Mouse (Mus musculus): Measurements from ENCODE around the gene Olfr60.

The Olfr60 gene

DNA sequence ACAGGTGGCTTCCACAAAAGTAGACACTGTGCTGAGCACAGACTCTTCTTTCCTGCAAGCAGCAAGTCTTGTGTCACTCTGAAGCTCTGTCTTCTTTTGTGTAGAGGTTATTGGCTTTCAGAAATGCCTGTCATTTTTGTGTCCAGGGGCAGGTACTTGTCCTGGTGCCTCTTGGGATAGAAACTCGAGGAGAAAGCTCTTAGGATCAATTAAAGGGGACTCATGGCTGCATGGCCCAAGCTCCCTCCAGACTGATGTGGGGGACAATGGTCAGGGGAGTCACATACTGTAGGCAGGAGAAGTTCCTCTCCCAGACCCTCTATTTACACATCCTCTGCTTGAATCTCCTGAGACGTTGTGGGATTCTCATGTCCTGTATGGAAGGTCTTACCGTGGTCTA is at the start of gene Olfr60:
TSS of gene Olfr60 (minus strand) at position 101 of the 400 bp plus-strand sequence.
- no peak for DNase-seq (ENCODE audit: low spot score in 2 of 2)

- no peak for DNase-seq (ENCODE audit: low spot score in 2 of 2)
Measured at GRCm38 (mm10) chr7:140402818-140403217, 41.3 kb upstream of the Olfr60 start, which contains the start of gene Olfr531. Gene Olfr531, minus strand, starts transcription at chr7:140402918.

DNA sequence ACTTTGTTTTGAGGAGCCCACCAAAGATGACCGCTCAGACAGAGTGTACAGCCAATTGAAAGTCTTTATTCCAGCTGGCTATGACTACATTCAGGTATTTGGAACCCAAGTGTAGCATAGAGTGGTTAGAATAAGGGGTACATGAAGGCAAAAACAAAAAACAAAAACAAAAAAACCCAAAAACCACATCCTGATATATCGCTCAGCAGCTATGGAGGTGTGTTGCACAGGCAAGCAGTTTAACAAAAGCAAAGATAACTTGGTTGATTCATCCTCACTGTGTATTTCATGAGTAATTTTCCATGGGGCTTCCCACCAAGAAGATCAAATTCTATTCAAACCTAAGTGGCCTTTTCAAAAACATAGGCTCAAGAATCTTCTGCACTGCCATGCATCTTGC is 15.4 kb upstream of the Olfr60 start:
- DNase-seq (ENCODE audit: low spot score in 2 of 2), result no peak

DNA sequence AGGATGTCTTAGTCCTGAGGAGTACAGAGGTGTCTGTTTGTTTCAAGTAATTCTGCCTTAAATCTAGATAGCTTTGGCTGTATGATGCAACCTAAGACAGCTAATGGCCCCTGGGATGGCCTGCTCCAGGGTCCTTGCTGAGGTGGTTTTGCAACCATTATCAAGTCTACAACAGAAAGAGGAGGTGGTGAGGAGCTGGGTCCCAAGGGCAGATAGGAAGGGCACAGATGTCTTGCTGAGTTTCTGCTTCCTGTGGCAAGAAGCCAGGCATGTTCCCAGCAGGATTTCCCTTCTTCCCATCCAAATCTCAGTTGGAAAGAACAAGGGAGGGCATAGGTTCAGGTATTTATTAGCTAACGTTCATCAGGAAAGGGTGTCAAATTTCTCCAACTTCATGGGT is 14.8 kb upstream of the Olfr60 start, which contains the start of gene Olfr530:
TSS of gene Olfr530 (minus strand) at position 101 of the 400 bp plus-strand sequence.
- no peak for DNase-seq (ENCODE audit: low spot score in 2 of 2)

DNA sequence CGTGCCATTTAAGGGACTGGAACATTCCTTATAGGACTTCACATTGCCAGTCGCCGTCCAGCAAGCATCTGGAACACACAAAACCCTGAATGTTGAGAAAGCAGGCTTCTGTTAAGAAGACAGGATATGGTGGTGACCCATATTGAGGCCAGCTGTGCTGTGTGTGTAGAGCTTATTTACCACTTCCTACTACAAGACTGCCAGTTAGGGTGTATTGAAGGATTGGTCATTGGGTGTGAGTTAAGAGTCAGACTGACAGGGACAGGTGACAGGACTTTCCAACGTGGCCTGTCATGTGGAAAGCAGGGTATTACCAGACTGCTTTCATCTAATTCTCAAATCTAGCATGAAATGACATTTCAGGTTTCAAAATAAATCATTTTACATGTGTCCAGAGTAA is 12.8 kb upstream of the Olfr60 start:
- DNase-seq (ENCODE audit: low spot score in 2 of 2), result no peak

DNA sequence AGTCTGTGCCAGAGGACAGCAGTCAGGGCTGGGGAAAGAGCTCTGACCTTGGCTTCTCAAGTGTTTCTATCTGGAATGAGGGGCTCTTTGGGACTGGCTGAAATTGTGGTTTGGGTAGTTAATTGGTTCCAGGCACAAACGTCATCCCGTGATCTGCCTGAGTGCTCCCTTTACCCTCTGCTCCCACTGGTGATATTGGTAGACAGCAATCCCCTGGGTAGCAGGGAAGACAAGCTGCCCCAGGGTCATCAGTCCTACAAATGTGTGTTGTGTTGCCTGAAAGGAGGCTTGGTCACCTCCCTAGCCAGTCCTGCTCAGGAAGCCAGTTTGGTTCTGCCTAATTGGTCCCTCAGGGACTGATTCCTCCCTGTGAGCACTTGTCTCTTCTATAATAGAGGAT is 27.8 kb downstream of the Olfr60 start, which contains the start of gene Olfr527:
TSS of gene Olfr527 (plus strand) at position 301 of the 400 bp plus-strand sequence.
- DNase-seq (ENCODE audit: low spot score in 2 of 2), result no peak

- DNase-seq (ENCODE audit: low spot score in 2 of 2), result no peak
Measured at GRCm38 (mm10) chr7:140329766-140330304, 31.6 kb downstream of the Olfr60 start.

- DNase-seq (ENCODE audit: low spot score in 2 of 2), result no peak
Measured at GRCm38 (mm10) chr7:140321135-140321534, 40.3 kb downstream of the Olfr60 start.

- DNase-seq (ENCODE audit: low spot score in 2 of 2), result no peak
Measured at GRCm38 (mm10) chr7:140320558-140320957, 40.9 kb downstream of the Olfr60 start, which contains the start of gene Olfr525. Gene Olfr525, plus strand, starts transcription at chr7:140320858.

DNA sequence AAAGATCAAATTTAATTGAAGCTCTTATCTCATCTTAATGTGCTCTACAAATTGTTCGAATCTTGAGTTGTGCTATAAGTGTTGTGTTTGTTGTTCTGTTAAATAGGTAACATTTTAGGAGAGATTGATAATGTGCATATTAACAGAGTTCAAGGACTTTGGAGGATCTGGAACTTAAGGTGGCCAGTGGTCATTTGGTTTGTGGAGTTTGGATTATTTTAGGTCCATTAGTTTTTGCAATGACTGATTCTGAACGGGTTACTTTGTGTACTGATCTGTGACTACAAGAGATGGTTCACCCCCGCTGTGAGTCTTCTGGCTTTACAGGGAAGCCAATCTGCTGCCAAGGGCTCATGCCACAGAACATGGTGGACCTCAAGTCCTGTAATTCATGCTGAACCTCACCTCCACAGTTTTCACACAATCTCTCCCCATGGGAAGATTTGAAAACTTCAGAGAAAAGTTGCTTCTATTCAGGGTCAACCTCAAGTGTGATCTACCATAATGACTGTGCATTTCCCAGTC is 41.5 kb downstream of the Olfr60 start:
- no peak for DNase-seq (ENCODE audit: low spot score in 2 of 2)

DNA sequence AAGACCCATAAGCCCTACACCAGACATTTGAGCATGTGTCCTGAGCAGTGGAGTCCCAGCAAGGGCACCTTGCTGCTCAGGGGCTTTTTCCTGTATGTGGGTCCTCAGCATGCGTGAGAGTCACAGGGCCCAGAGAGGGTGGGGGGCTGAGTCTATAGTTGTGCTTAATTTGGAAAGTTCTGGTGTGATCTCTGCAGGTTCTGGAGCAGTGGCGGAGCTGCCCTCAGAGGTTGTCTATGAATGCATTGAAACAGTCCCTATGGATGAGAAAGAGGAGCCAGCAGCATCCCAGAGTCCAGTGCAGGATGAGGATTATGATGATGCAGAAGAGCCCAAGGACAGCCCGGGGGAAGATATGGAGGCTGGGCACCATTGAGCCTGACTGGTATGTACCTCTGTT is 62.1 kb downstream of the Olfr60 start:
- peak in 1 of 2 experiments; percentile 52 for DNase-seq (ENCODE audit: low spot score in 2 of 2)

DNA sequence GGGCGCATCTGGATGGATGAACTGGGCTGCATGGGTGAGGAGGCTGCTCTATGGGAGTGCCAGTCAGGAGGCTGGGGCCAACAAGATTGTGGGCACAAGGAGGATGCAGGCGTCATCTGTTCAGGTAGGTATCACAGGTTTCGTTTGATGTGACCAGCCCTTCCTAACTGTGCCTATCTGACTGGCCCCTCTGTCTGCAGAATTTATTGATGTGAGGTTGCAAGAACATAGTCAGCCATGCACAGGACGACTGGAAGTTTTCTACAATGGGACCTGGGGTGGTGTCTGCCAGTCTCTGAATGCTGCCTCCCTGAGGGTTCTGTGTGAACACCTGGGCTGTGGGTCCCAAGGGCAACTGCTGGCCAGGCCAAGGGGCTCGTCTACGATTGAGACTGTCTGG is 64.6 kb downstream of the Olfr60 start:
- peak in 1 of 2 experiments; percentile 58 for DNase-seq (ENCODE audit: low spot score in 2 of 2)

GRCm38 (mm10) chr7:140295746-140296145 is 65.7 kb downstream of the Olfr60 start:
- DNase-seq (ENCODE audit: low spot score in 2 of 2), result no peak
